In the genomic region with DNA sequence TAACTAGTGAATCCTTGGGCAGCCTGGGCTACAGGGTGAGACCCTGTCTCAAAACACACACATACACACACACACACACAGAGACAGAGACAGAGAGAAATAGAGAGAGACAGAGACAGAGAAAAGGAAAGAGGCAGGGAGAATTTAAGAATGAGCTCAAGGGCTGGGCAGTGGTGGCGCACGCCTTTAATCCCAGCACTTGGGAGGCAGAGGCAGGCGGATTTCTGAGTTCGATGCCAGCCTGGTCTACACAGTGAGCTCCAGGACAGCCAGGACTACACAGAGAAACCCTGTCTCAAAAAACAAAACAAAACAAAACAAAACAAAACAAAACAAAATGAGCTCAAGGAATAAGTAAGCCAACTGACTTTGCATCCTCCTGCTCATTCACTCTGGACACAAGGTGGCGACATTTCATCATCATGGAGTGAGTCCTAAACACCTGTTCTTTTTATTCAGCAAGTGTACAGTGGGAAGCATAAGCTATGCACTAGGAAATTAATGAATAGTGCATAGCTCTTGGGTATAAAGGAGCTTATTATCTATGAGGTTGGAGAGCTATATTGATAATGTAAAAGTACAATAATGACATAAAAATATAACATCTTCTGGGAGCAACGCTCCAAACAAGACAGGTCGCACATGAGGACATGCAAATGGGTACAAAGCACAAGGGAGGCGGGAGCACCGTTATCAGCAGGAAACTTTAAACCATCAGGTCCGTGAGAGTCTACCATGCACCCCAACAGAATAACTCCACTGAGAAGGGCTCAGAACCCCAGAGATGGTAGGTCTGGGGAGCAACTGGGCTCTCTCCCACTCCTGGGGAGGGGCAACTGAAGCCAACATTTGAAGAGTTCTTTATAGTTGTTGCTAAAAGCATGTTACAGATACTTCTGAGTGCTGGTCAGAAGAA, we compare ENCODE assay signal across 7 mouse cellular contexts. TPM values are rescaled to one million over a fixed set of nuclear protein-coding genes. Genes with fewer than 3 reads are reported as not detected.
A peak's percentile ranks its signal among the peaks of the same experiment; 100 is the strongest.
DNase-seq lines count a peak whose midpoint lies in the region; ATAC-seq and TF ChIP-seq lines count a peak whose summit lies in the region.

No protein-coding gene starts in this region.

- no peak overlapping the region for H3K9ac ChIP-seq in intestine, embryonic 14.5 days (ENCODE audit: low read length)
- no peak overlapping the region for H3K9ac ChIP-seq in lung, embryonic 16.5 days (ENCODE audit: low read length)

- H3K4me1 ChIP-seq in forebrain, embryonic 10.5 days, result no peaks in the 10 kb centered on the region
- no peaks in the 10 kb centered on the region for H3K4me1 ChIP-seq in intestine, embryonic 14.5 days (replicated peaks; ENCODE audit: control insufficient read depth, insufficient read depth, low read length)
- no peaks in the 10 kb centered on the region for H3K4me1 ChIP-seq in lung, embryonic 16.5 days (replicated peaks; ENCODE audit: control insufficient read depth, insufficient read depth, low read length)

- H3K27me3 ChIP-seq in forebrain, embryonic 10.5 days (ENCODE audit: poor library complexity, severe bottlenecking), result no peaks in the 10 kb centered on the region
- no peaks in the 10 kb centered on the region for H3K27me3 ChIP-seq in intestine, embryonic 14.5 days (replicated peaks; ENCODE audit: control insufficient read depth, insufficient read depth, low read length)
- no peaks in the 10 kb centered on the region for H3K27me3 ChIP-seq in lung, embryonic 16.5 days (ENCODE audit: control insufficient read depth, insufficient read depth, low read depth, low read length)

- peak; percentile 58; the same call in 1 of the 2 replicates for ATAC-seq in intestine, embryonic 14.5 days (replicated peaks; ENCODE audit: low FRiP score, low TSS enrichment, low read depth)
- ATAC-seq in lung, embryonic 16.5 days (ENCODE audit: low read depth), result 0 out of 2 replicates have a peak, but pooled peaks have one; percentile 41

- no peak overlapping the region for H3K4me2 ChIP-seq in intestine, embryonic 14.5 days (ENCODE audit: low read length)
- no peak overlapping the region for H3K4me2 ChIP-seq in lung, embryonic 16.5 days (ENCODE audit: low read depth, low read length)

- H3K36me3 ChIP-seq in forebrain, embryonic 10.5 days (replicated peaks), result no peaks in the 10 kb centered on the region
- H3K36me3 ChIP-seq in intestine, embryonic 14.5 days (ENCODE audit: control insufficient read depth, insufficient read depth, low read length), result no peaks in the 10 kb centered on the region
- no peaks in the 10 kb centered on the region for H3K36me3 ChIP-seq in lung, embryonic 16.5 days (ENCODE audit: control insufficient read depth, insufficient read depth, low read length)

- peak; percentile 26 for DNase-seq in thymus, postnatal 4 days
- no peak for DNase-seq in thymus, postnatal 10 days (ENCODE audit: low spot score in 2 of 2)
- peak; percentile 93 for DNase-seq in brain, embryonic 14.5 days (ENCODE audit: low read depth)
- DNase-seq in forebrain, embryonic 10.5 days (ENCODE audit: extremely low spot score, low spot score), result peak; percentile 53
- DNase-seq in intestine, embryonic 14.5 days (ENCODE audit: low spot score), result peak; percentile 67
- peak; percentile 84 for DNase-seq in retina, postnatal 1 day

- H3K27ac ChIP-seq in forebrain, embryonic 10.5 days, result no peak overlapping the region
- no peak overlapping the region for H3K27ac ChIP-seq in intestine, embryonic 14.5 days (ENCODE audit: low read depth)
- H3K27ac ChIP-seq in lung, embryonic 16.5 days (ENCODE audit: low read length), result no peak overlapping the region

- 74% methylated on average over 10 of the region's 10 CpGs for WGBS in forebrain, embryonic 10.5 days
- WGBS in intestine, embryonic 14.5 days, result 70% methylated on average over 10 of the region's 10 CpGs
- 64% methylated on average over 10 of the region's 10 CpGs for WGBS in lung, embryonic 16.5 days

- H3K4me3 ChIP-seq in forebrain, embryonic 10.5 days, result no peak overlapping the region
- H3K4me3 ChIP-seq in intestine, embryonic 14.5 days (ENCODE audit: low read depth, low read length), result no peak overlapping the region
- no peak overlapping the region for H3K4me3 ChIP-seq in lung, embryonic 16.5 days (ENCODE audit: low read length)

- TF ChIP-seq POLR2A in brain, embryonic 14.5 days (IDR thresholded peaks at IDR 0.05; ENCODE audit: borderline replicate concordance, extremely low read depth, insufficient read depth, insufficient read length, poor library complexity, severe bottlenecking), result no peak

- H3K9me3 ChIP-seq in forebrain, embryonic 10.5 days, result 0 out of 2 replicates have a peak, but pooled peaks cover 5% of the 10 kb centered on the region
- no peaks in the 10 kb centered on the region for H3K9me3 ChIP-seq in intestine, embryonic 14.5 days (ENCODE audit: control insufficient read depth, low read length)
- no peaks in the 10 kb centered on the region for H3K9me3 ChIP-seq in lung, embryonic 16.5 days (ENCODE audit: control insufficient read depth, low read length)

- TF ChIP-seq CTCF in brain, embryonic 14.5 days (IDR thresholded peaks at IDR 0.05; ENCODE audit: borderline replicate concordance, extremely low read depth, insufficient read depth, insufficient read length), result peak; percentile 73; the same call in 1 of the 2 replicates

RNA-seq across cellular contexts. Expression of a gene that starts 36.0 kb away (rescaled TPM):
- polyA plus RNA-seq in brain, embryonic 14.5 days (2012; rRNA removed), result 6.7 and 9.4 TPM in 2 replicates
- polyA plus RNA-seq in forebrain, embryonic 10.5 days (2016; fragmentation: Nextera tagmentation; extraction: Ambion mirVana), result 7.5 and 8.1 TPM in 2 replicates
- polyA plus RNA-seq in intestine, embryonic 14.5 days (2014; fragmentation: Nextera tagmentation; extraction: Ambion mirVana), result 5.0 and 5.4 TPM in 2 replicates
- 3.1 and 3.7 TPM in 2 replicates for polyA plus RNA-seq in lung, embryonic 16.5 days (2015; fragmentation: Nextera tagmentation; extraction: Ambion mirVana)

RNA-seq across cellular contexts. Expression of a gene that starts 40.9 kb away (rescaled TPM):
- polyA plus RNA-seq in brain, embryonic 14.5 days (2012; rRNA removed), result 85.2 and 120 TPM in 2 replicates
- 1.2 and 2.2 TPM in 2 replicates for polyA plus RNA-seq in forebrain, embryonic 10.5 days (2016; fragmentation: Nextera tagmentation; extraction: Ambion mirVana)
- 6.9 and 9.1 TPM in 2 replicates for polyA plus RNA-seq in intestine, embryonic 14.5 days (2014; fragmentation: Nextera tagmentation; extraction: Ambion mirVana)
- 9.1 and 11.3 TPM in 2 replicates for polyA plus RNA-seq in lung, embryonic 16.5 days (2015; fragmentation: Nextera tagmentation; extraction: Ambion mirVana)

RNA-seq across cellular contexts. Expression of a gene that starts 47.4 kb away (rescaled TPM):
- not detected in 2 replicates for polyA plus RNA-seq in brain, embryonic 14.5 days (2012; rRNA removed)
- not detected in 2 replicates for polyA plus RNA-seq in forebrain, embryonic 10.5 days (2016; fragmentation: Nextera tagmentation; extraction: Ambion mirVana)
- polyA plus RNA-seq in intestine, embryonic 14.5 days (2014; fragmentation: Nextera tagmentation; extraction: Ambion mirVana), result not detected in 2 replicates
- not detected in 2 replicates for polyA plus RNA-seq in lung, embryonic 16.5 days (2015; fragmentation: Nextera tagmentation; extraction: Ambion mirVana)

Comparison
In these comparisons a context has a peak if more than half of its experiments do, and no peak if none do; other contexts are left out.
1. DNase-seq: peak in thymus, postnatal 4 days (single experiment), brain, embryonic 14.5 days (single experiment), forebrain, embryonic 10.5 days (single experiment), intestine, embryonic 14.5 days (single experiment) and retina, postnatal 1 day (single experiment); none in thymus, postnatal 10 days (0 of 2).